Mouse (Mus musculus) heart, postnatal 0 days (tissue): ENCODE data around the gene Abhd18. TPM values are rescaled to one million over a fixed set of nuclear protein-coding genes. Genes with fewer than 3 reads are reported as not detected.
"Not testable (repeated sequence)": the region's sequence is repeated elsewhere in the genome, so short reads cannot be mapped to it uniquely, and the experiment has no call there.

Source experiments
- ATAC-seq: fragments of 200-750 bp; cut with Nextera tagmentation; 2 replicates; pipeline ENCODE4 v1.8.0; 2017; ENCODE audit warnings: low read depth, moderate number of reproducible peaks, moderate library complexity; ENCODE audit not compliant: insufficient read depth
- DNase-seq: peaks from one replicate; pipeline ENCODE4 v3.0.0-alpha.2; 2016; ENCODE audit warnings: low spot score
- H3K27ac ChIP-seq: fragments of 300-500 bp; sonication (generic); 2 replicates; pipeline ENCODE4 v1.5.1; 2014; ENCODE audit warnings: low read depth, mild to moderate bottlenecking
- H3K27me3 ChIP-seq: fragments of 300-500 bp; sonication (generic); 2 replicates; pipeline ENCODE4 v1.6.1; 2014; ENCODE audit warnings: low read length, mixed read lengths; ENCODE audit not compliant: control insufficient read depth, insufficient read depth
- H3K36me3 ChIP-seq: fragments of 300-500 bp; sonication (generic); replicated peaks from 2 replicates; pipeline ENCODE4 v1.6.1; 2014; ENCODE audit warnings: low read length, mixed read lengths; ENCODE audit not compliant: control insufficient read depth, insufficient read depth
- H3K4me1 ChIP-seq: fragments of 300-500 bp; sonication (generic); 2 replicates; pipeline ENCODE4 v1.6.1; 2014; ENCODE audit warnings: antibody characterized with exemption; ENCODE audit not compliant: control insufficient read depth, insufficient read depth
- H3K4me2 ChIP-seq: fragments of 300-500 bp; sonication (generic); 2 replicates; pipeline ENCODE4 v1.6.1; 2014; ENCODE audit warnings: low read depth, mild to moderate bottlenecking, low read length, moderate library complexity
- H3K4me3 ChIP-seq: fragments of 300-500 bp; sonication (generic); 2 replicates; pipeline ENCODE4 v1.5.1; 2014; ENCODE audit warnings: low read depth, low read length
- H3K9ac ChIP-seq: fragments of 300-500 bp; sonication (generic); replicated peaks from 2 replicates; pipeline ENCODE4 v1.6.1; 2014; ENCODE audit warnings: low read depth, low read length, mixed read lengths
- H3K9me3 ChIP-seq: fragments of 300-500 bp; sonication (generic); replicated peaks from 2 replicates; pipeline ENCODE4 v1.6.1; 2016; ENCODE audit warnings: low read length; ENCODE audit not compliant: control insufficient read depth
- CTCF ChIP-seq: IDR thresholded peaks from 2 replicates; pipeline ENCODE4 v1.5.1; 2016; ENCODE audit warnings: antibody characterized with exemption, control low read depth, low read depth
- EP300 ChIP-seq: IDR thresholded peaks from 2 replicates; pipeline ENCODE4 v1.6.1; 2016; ENCODE audit warnings: antibody characterized with exemption, low read depth
- WGBS: fragments of 180-500 bp; shearing (Covaris S2); extraction: QIAGEN DNeasy Blood & Tissue Kit; methylation state at CpG from one replicate; pipeline ENCODE4 v1.1.7; 2014; 5-methylcytosine and 5-hydroxymethylcytosine counted together
- polyA plus RNA-seq: library from polyadenylated mRNA; unstranded; fragments of >200 nt; fragmentation: Nextera tagmentation; extraction: Ambion mirVana; gene quantifications from 2 replicates; pipeline ENCODE4 v1.2.1, GENCODE M21; 2015
- total RNA-seq: library from RNA; depleted of rRNA; stranded (reverse); fragments of >200 nt; gene quantifications from 2 replicates; pipeline ENCODE4 v1.2.3, GENCODE M21; 2014; ENCODE audit warnings: low replicate concordance

The Abhd18 gene
- total and polyA plus RNA-seq, 2 experiments from 2014 or later: 22.9 to 24.5 TPM

- not testable (repeated sequence) for H3K4me1 ChIP-seq, H3K9me3 ChIP-seq, H3K27me3 ChIP-seq, H3K36me3 ChIP-seq
- Histone ChIP-seq H3K27ac (peak overlapping the region; percentile 74), H3K4me3 (peak overlapping the region; percentile 57), H3K4me2 (peak overlapping the region; percentile 75), H3K9ac (peak overlapping the region; percentile 42; the same call in 1 of the 2 replicates)
- TF ChIP-seq CTCF: peak; percentile 43
- WGBS: under 1% methylated on average over 17 of the region's 21 CpGs
- DNase-seq (peak; percentile 30), ATAC-seq (peak; percentile 39)
Measured at GRCm38 (mm10) chr3:40847018-40847417, 248 bp downstream of the Abhd18 start.

GRCm38 (mm10) chr3:40847936-40848335 is 1.2 kb downstream of the Abhd18 start:
- DNase-seq, H3K9me3 ChIP-seq, H3K36me3 ChIP-seq, H3K4me3 ChIP-seq, H3K27ac ChIP-seq, H3K4me1 ChIP-seq, H3K4me2 ChIP-seq, H3K27me3 ChIP-seq, H3K9ac ChIP-seq, ATAC-seq: not testable (repeated sequence)
- WGBS: 94% methylated on average over 2 of the region's 2 CpGs

- 86% methylated on average over 3 of the region's 3 CpGs for WGBS
- H3K36me3 ChIP-seq, ATAC-seq, H3K9ac ChIP-seq, H3K9me3 ChIP-seq, H3K27ac ChIP-seq, H3K27me3 ChIP-seq, H3K4me1 ChIP-seq, DNase-seq, H3K4me2 ChIP-seq, H3K4me3 ChIP-seq: not testable (repeated sequence)
Measured at GRCm38 (mm10) chr3:40853123-40853738, 6.5 kb downstream of the Abhd18 start.

- H3K9me3 ChIP-seq, H3K36me3 ChIP-seq, H3K27me3 ChIP-seq, H3K4me1 ChIP-seq: not testable (repeated sequence)
- H3K27ac ChIP-seq: peak overlapping the region; percentile 74
- ATAC-seq (peak; percentile 100), DNase-seq (peak; percentile 97)
- H3K4me3 ChIP-seq: peak overlapping the region; percentile 75
- H3K9ac ChIP-seq: peak overlapping the region; percentile 59
- 0% methylated on average over 38 of the region's 38 CpGs for WGBS
- peak overlapping the region; percentile 58 for H3K4me2 ChIP-seq
- TF ChIP-seq EP300 (peak; percentile 82; the same call in 1 of the 2 replicates), CTCF (peak; percentile 74)
Measured at GRCm38 (mm10) chr3:40893816-40894258, 47.1 kb downstream of the Abhd18 start.

GRCm38 (mm10) chr3:40894336-40894735 is 47.6 kb downstream of the Abhd18 start:
- Histone ChIP-seq H3K4me3 (peak overlapping the region; percentile 75), H3K4me2 (peak overlapping the region; percentile 80), H3K9ac (peak overlapping the region; percentile 69; the same call in 1 of the 2 replicates), H3K27ac (peak overlapping the region; percentile 78)
- H3K36me3 ChIP-seq, H3K9me3 ChIP-seq, DNase-seq, H3K4me1 ChIP-seq, H3K27me3 ChIP-seq: not testable (repeated sequence)
- WGBS: under 1% methylated on average over 17 of the region's 24 CpGs
- ATAC-seq: peak; percentile 37

GRCm38 (mm10) chr3:40902443-40902842 is 55.7 kb downstream of the Abhd18 start, which contains the start of gene 1700034I23Rik:
Gene 1700034I23Rik, minus strand, starts transcription at chr3:40902543.
- not testable (repeated sequence) for ATAC-seq, H3K9ac ChIP-seq, H3K27ac ChIP-seq, DNase-seq, H3K9me3 ChIP-seq, H3K4me3 ChIP-seq, H3K27me3 ChIP-seq, H3K4me1 ChIP-seq, H3K4me2 ChIP-seq
- WGBS: 94% methylated on average over 5 of the region's 10 CpGs
- peaks cover 16% of the 10 kb centered on the region; the same call in 1 of the 2 replicates for H3K36me3 ChIP-seq
